ENCODE assay signal across 10 mouse cellular contexts in the genomic region with DNA sequence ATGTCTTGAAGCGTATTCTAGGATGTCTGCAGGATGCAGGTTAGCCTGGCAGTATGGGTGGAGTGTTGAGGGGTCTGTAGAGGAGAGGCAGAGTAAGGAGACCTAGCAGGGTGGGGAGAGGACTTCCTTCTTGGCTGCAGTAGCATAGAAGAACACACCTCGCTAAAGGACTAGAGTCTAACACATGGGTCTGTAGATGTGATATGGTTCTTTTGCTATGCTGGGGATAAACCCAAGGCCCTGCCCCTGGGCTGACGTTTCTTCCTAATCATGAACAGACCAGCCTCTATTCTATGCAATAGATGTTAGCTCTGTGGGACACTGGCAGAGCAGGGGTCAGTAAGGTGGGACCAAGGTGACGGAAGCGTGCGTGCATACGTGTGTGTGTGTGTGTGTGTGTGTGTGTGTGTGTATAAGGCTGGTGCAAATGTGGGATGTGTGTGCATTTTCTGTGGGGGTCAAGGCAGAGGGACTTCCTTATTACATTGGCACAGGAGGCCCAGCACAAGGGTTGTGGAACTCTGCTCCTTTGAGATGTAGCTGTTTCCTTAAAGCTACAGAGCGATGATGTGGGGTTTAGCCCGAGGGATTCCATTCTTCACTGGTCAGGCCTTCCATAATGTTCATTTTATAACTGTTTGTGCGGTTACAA. TPM values are rescaled to one million over a fixed set of nuclear protein-coding genes. Genes with fewer than 3 reads are reported as not detected.
DNase-seq lines count a peak whose midpoint lies in the region; ATAC-seq and TF ChIP-seq lines count a peak whose summit lies in the region.
"Had no signal": no experiment of that assay in that cellular context is flagged by ENCODE, and none has a peak within 500 bp of the region (broad histone marks: within the 10 kb centered on the region; RNA-seq: fewer than 3 reads in every experiment).

No protein-coding gene starts in this region.

- no peak overlapping the region for H3K4me3 ChIP-seq in hindbrain, embryonic 11.5 days (ENCODE audit: low read depth, low read length)
- no peak overlapping the region for H3K4me3 ChIP-seq in hindbrain, postnatal 0 days (ENCODE audit: low read length)
- no peak overlapping the region for H3K4me3 ChIP-seq in liver, embryonic 16.5 days (ENCODE audit: low read depth, low read length)
- no peak overlapping the region for H3K4me3 ChIP-seq in stomach, embryonic 16.5 days (replicated peaks; ENCODE audit: low read length)
- H3K4me3 ChIP-seq: limb, embryonic 13.5 days had no signal

- no peaks in the 10 kb centered on the region for H3K9me3 ChIP-seq in hindbrain, embryonic 11.5 days (ENCODE audit: control insufficient read depth, low read length)
- no peaks in the 10 kb centered on the region for H3K9me3 ChIP-seq in hindbrain, postnatal 0 days (ENCODE audit: low read length)
- no peaks in the 10 kb centered on the region for H3K9me3 ChIP-seq in liver, embryonic 16.5 days (replicated peaks; ENCODE audit: control insufficient read depth, low read length)
- no peaks in the 10 kb centered on the region for H3K9me3 ChIP-seq in stomach, embryonic 16.5 days (replicated peaks; ENCODE audit: control insufficient read depth, low read length)
- H3K9me3 ChIP-seq: limb, embryonic 13.5 days had no signal

- DNase-seq in hindbrain, embryonic 11.5 days (ENCODE audit: low spot score): no peak
- no peak for DNase-seq in hindbrain, postnatal 0 days (ENCODE audit: low spot score)
- DNase-seq in thymus, postnatal 25 days: peak; percentile 37
- no peak for DNase-seq in thymus, postnatal 10 days (ENCODE audit: low spot score in 2 of 2)
- no peak for DNase-seq in embryo, embryonic 10.5 days (ENCODE audit: low spot score)
- DNase-seq in frontal cortex, postnatal 36 days (ENCODE audit: low spot score in 2 of 2): no peak
- DNase-seq: gastrocnemius, postnatal 14 days had no signal

- ATAC-seq in hindbrain, embryonic 11.5 days (ENCODE audit: low FRiP score): no peak
- ATAC-seq in hindbrain, postnatal 0 days: no peak
- no peak for ATAC-seq in liver, embryonic 16.5 days (ENCODE audit: low read depth)
- ATAC-seq in stomach, embryonic 16.5 days (ENCODE audit: insufficient read depth, low FRiP score): peak; percentile 15; the same call in 1 of the 2 replicates

- no peak overlapping the region for H3K4me2 ChIP-seq in hindbrain, embryonic 11.5 days (replicated peaks; ENCODE audit: low read depth, low read length)
- H3K4me2 ChIP-seq in hindbrain, postnatal 0 days (ENCODE audit: low read depth, low read length): no peak overlapping the region
- H3K4me2 ChIP-seq in liver, embryonic 16.5 days (ENCODE audit: low read depth, low read length): peak overlapping the region; percentile 6; the same call in 1 of the 2 replicates
- peak overlapping the region; percentile 5; the same call in 1 of the 2 replicates for H3K4me2 ChIP-seq in stomach, embryonic 16.5 days (ENCODE audit: low read depth, low read length)
- H3K4me2 ChIP-seq: limb, embryonic 13.5 days had no signal

- H3K4me1 ChIP-seq in hindbrain, embryonic 11.5 days (replicated peaks; ENCODE audit: control insufficient read depth, insufficient read depth, low read length): 0 out of 2 replicates have a peak, but pooled peaks cover 3% of the 10 kb centered on the region
- H3K4me1 ChIP-seq in hindbrain, postnatal 0 days (ENCODE audit: insufficient read depth, low read length): no peaks in the 10 kb centered on the region
- H3K4me1 ChIP-seq in liver, embryonic 16.5 days (ENCODE audit: control insufficient read depth, low read depth, low read length): peaks cover 36% of the 10 kb centered on the region
- H3K4me1 ChIP-seq in stomach, embryonic 16.5 days (ENCODE audit: control insufficient read depth, insufficient read depth, low read length): peaks cover 12% of the 10 kb centered on the region

- no peak for TF ChIP-seq CTCF in hindbrain, postnatal 0 days (IDR thresholded peaks at IDR 0.05; ENCODE audit: low read depth)

- no peaks in the 10 kb centered on the region for H3K36me3 ChIP-seq in hindbrain, embryonic 11.5 days (ENCODE audit: control insufficient read depth, insufficient read depth, low read length)
- H3K36me3 ChIP-seq in hindbrain, postnatal 0 days (ENCODE audit: insufficient read depth, low read length): no peaks in the 10 kb centered on the region
- H3K36me3 ChIP-seq in liver, embryonic 16.5 days (ENCODE audit: control insufficient read depth, insufficient read depth): no peaks in the 10 kb centered on the region
- no peaks in the 10 kb centered on the region for H3K36me3 ChIP-seq in stomach, embryonic 16.5 days (ENCODE audit: control insufficient read depth, insufficient read depth, low read length)
- H3K36me3 ChIP-seq: limb, embryonic 13.5 days had no signal

- no peaks in the 10 kb centered on the region for H3K27me3 ChIP-seq in hindbrain, embryonic 11.5 days (ENCODE audit: control insufficient read depth, insufficient read depth, low read length)
- H3K27me3 ChIP-seq in hindbrain, postnatal 0 days (ENCODE audit: insufficient read depth, low read length): no peaks in the 10 kb centered on the region
- H3K27me3 ChIP-seq in liver, embryonic 16.5 days (ENCODE audit: control insufficient read depth, insufficient read depth, low read depth, low read length): no peaks in the 10 kb centered on the region
- H3K27me3 ChIP-seq in stomach, embryonic 16.5 days (ENCODE audit: control insufficient read depth, insufficient read depth, low read length): no peaks in the 10 kb centered on the region
- H3K27me3 ChIP-seq: limb, embryonic 13.5 days had no signal

- H3K9ac ChIP-seq in hindbrain, embryonic 11.5 days (ENCODE audit: low read depth, low read length): no peak overlapping the region
- H3K9ac ChIP-seq in hindbrain, postnatal 0 days (replicated peaks; ENCODE audit: low read length): no peak overlapping the region
- H3K9ac ChIP-seq in liver, embryonic 16.5 days (ENCODE audit: low read depth, low read length): no peak overlapping the region
- peak overlapping the region; percentile 36; the same call in 1 of the 2 replicates for H3K9ac ChIP-seq in stomach, embryonic 16.5 days (ENCODE audit: low read length)
- H3K9ac ChIP-seq: limb, embryonic 13.5 days had no signal

- peak overlapping the region; percentile 53 for H3K27ac ChIP-seq in hindbrain, embryonic 11.5 days (ENCODE audit: low read depth, low read length)
- no peak overlapping the region for H3K27ac ChIP-seq in hindbrain, postnatal 0 days
- H3K27ac ChIP-seq in liver, embryonic 16.5 days (ENCODE audit: low read length): peak overlapping the region; percentile 70
- peak overlapping the region; percentile 90 for H3K27ac ChIP-seq in stomach, embryonic 16.5 days (ENCODE audit: low read length)
- H3K27ac ChIP-seq: limb, embryonic 13.5 days had no signal

- 83% methylated on average over 10 of the region's 10 CpGs for WGBS in hindbrain, embryonic 11.5 days
- 82% methylated on average over 10 of the region's 10 CpGs for WGBS in hindbrain, postnatal 0 days
- WGBS in liver, embryonic 16.5 days (ENCODE audit: insufficient replicate concordance): 57% methylated on average over 10 of the region's 10 CpGs
- WGBS in stomach, embryonic 16.5 days: 65% methylated on average over 10 of the region's 10 CpGs

RNA-seq across cellular contexts. Expression of a gene that starts 7.0 kb away (rescaled TPM):
- polyA plus RNA-seq in hindbrain, embryonic 11.5 days (2014; fragmentation: Nextera tagmentation; extraction: Ambion mirVana): 4.7 and 4.8 TPM in 2 replicates
- total RNA-seq in hindbrain, postnatal 0 days (2014; rRNA removed): 9.0 and 20.7 TPM in 2 replicates
- polyA plus RNA-seq in hindbrain, postnatal 0 days (2015; fragmentation: Nextera tagmentation; extraction: Ambion mirVana): 6.5 and 7.0 TPM in 2 replicates
- polyA plus RNA-seq in liver, embryonic 16.5 days (2015; fragmentation: Nextera tagmentation; extraction: Ambion mirVana): 5.7 and 7.6 TPM in 2 replicates
- polyA plus RNA-seq in stomach, embryonic 16.5 days (2015; fragmentation: Nextera tagmentation; extraction: Ambion mirVana): 10.0 and 11.3 TPM in 2 replicates

RNA-seq across cellular contexts. Expression of a gene that starts 41.6 kb away (rescaled TPM):
- polyA plus RNA-seq in hindbrain, embryonic 11.5 days (2014; fragmentation: Nextera tagmentation; extraction: Ambion mirVana): 1.1 and 2.5 TPM in 2 replicates
- 5.4 TPM in 2 replicates for total RNA-seq in hindbrain, postnatal 0 days (2014; rRNA removed)
- polyA plus RNA-seq in hindbrain, postnatal 0 days (2015; fragmentation: Nextera tagmentation; extraction: Ambion mirVana): 3.5 and 4.3 TPM in 2 replicates
- polyA plus RNA-seq in liver, embryonic 16.5 days (2015; fragmentation: Nextera tagmentation; extraction: Ambion mirVana): 2.0 and 2.5 TPM in 2 replicates
- 9.5 and 10.4 TPM in 2 replicates for polyA plus RNA-seq in stomach, embryonic 16.5 days (2015; fragmentation: Nextera tagmentation; extraction: Ambion mirVana)

RNA-seq across cellular contexts. Expression of a gene that starts 50.7 kb away (rescaled TPM):
- polyA plus RNA-seq in hindbrain, embryonic 11.5 days (2014; fragmentation: Nextera tagmentation; extraction: Ambion mirVana): 21.0 and 21.1 TPM in 2 replicates
- 47.9 and 51.7 TPM in 2 replicates for total RNA-seq in hindbrain, postnatal 0 days (2014; rRNA removed)
- polyA plus RNA-seq in hindbrain, postnatal 0 days (2015; fragmentation: Nextera tagmentation; extraction: Ambion mirVana): 24.7 and 25.8 TPM in 2 replicates
- 6.8 and 8.2 TPM in 2 replicates for polyA plus RNA-seq in liver, embryonic 16.5 days (2015; fragmentation: Nextera tagmentation; extraction: Ambion mirVana)
- 22.5 and 24.3 TPM in 2 replicates for polyA plus RNA-seq in stomach, embryonic 16.5 days (2015; fragmentation: Nextera tagmentation; extraction: Ambion mirVana)

Comparison
In these comparisons a context has a peak if more than half of its experiments do, and no peak if none do; other contexts are left out.
1. H3K4me2 ChIP-seq: peak in liver, embryonic 16.5 days (single experiment) and stomach, embryonic 16.5 days (single experiment); none in hindbrain, embryonic 11.5 days (single experiment) and hindbrain, postnatal 0 days (single experiment).